Mouse (Mus musculus) forebrain, postnatal 0 days (tissue): Measurements from ENCODE around the gene Ulk4. TPM values are rescaled to one million over a fixed set of nuclear protein-coding genes. Genes with fewer than 3 reads are reported as not detected.

Source experiments
- ATAC-seq: fragments of 200-750 bp; cut with Nextera tagmentation; 2 replicates; pipeline ENCODE4 v1.8.0; 2017; ENCODE audit warnings: mild to moderate bottlenecking, moderate library complexity
- DNase-seq: peaks from one replicate; pipeline ENCODE4 v3.0.0-alpha.2; 2015
- H3K27ac ChIP-seq: fragments of 300-500 bp; sonication (generic); 2 replicates; pipeline ENCODE4 v1.5.1; 2014; ENCODE audit warnings: low read depth, mild to moderate bottlenecking, antibody characterized with exemption, low read length, moderate library complexity, mixed read lengths
- H3K27me3 ChIP-seq: fragments of 300-500 bp; sonication (generic); 2 replicates; pipeline ENCODE4 v1.6.1; 2014; ENCODE audit warnings: mild to moderate bottlenecking, low read length, mixed read lengths; ENCODE audit not compliant: insufficient read depth
- H3K36me3 ChIP-seq: fragments of 300-500 bp; sonication (generic); 2 replicates; pipeline ENCODE4 v1.6.1; 2014; ENCODE audit warnings: mild to moderate bottlenecking, moderate library complexity; ENCODE audit not compliant: insufficient read depth
- H3K4me1 ChIP-seq: fragments of 300-500 bp; sonication (generic); 2 replicates; pipeline ENCODE4 v1.6.1; 2014; ENCODE audit warnings: antibody characterized with exemption; ENCODE audit not compliant: insufficient read depth
- H3K4me2 ChIP-seq: fragments of 300-500 bp; sonication (generic); 2 replicates; pipeline ENCODE4 v1.6.1; 2014; ENCODE audit warnings: low read depth, mild to moderate bottlenecking, moderate library complexity
- H3K4me3 ChIP-seq: fragments of 300-500 bp; sonication (generic); 2 replicates; pipeline ENCODE4 v1.5.1; 2014; ENCODE audit warnings: low read depth, low read length, mixed read lengths
- H3K9ac ChIP-seq: fragments of 300-500 bp; sonication (generic); 2 replicates; pipeline ENCODE4 v1.6.1; 2014; ENCODE audit warnings: mild to moderate bottlenecking
- H3K9me3 ChIP-seq: fragments of 300-500 bp; sonication (generic); 2 replicates; pipeline ENCODE4 v1.6.1; 2016; ENCODE audit warnings: low read length
- CTCF ChIP-seq: sonication (generic); IDR thresholded peaks from 2 replicates; pipeline ENCODE4 v1.5.1; 2016; ENCODE audit warnings: antibody characterized with exemption, control low read depth, low read depth
- WGBS: fragments of 180-500 bp; shearing (Covaris S2); extraction: QIAGEN DNeasy Blood & Tissue Kit; methylation state at CpG from one replicate; pipeline ENCODE4 v1.1.7; 2014; 5-methylcytosine and 5-hydroxymethylcytosine counted together
- polyA plus RNA-seq: library from polyadenylated mRNA; unstranded; fragments of >200 nt; fragmentation: Nextera tagmentation; extraction: Ambion mirVana; gene quantifications from 2 replicates; pipeline ENCODE4 v1.2.1, GENCODE M21; 2015
- total RNA-seq: library from RNA; depleted of rRNA; stranded (reverse); fragments of >200 nt; gene quantifications from 2 replicates; pipeline ENCODE4 v1.2.3, GENCODE M21; 2014

Gene Ulk4
- total and polyA plus RNA-seq, 2 experiments from 2014 or later = 13.3 to 105 TPM

DNA sequence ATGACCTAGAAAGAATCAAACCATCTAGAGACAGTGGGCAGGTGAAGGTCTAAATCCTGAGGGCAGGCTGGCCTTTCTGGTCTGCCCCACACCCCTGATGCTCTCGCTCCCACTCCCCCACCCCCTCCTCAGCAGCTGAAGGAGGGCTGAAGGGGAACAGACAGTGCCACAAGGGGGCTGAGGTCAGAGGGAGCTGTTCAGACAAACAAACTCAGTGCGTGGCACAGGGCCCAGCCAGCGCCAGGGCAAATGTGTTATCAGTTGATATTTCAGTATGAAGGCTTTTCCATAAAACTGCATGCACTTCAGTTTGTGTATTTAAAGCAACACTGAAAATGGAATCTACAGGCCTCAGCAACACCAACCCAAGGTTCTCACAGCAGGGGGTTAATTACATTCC is 128.4 kb downstream of the Ulk4 start:
- 31% methylated on average over 3 of the region's 3 CpGs for WGBS
- H3K4me3 ChIP-seq = no peak overlapping the region
- TF ChIP-seq CTCF = 0 out of 2 replicates have a peak, but pooled peaks have one; percentile 11
- no peaks in the 10 kb centered on the region for H3K27me3 ChIP-seq
- H3K27ac ChIP-seq = no peak overlapping the region
- ATAC-seq (no peak), DNase-seq (no peak)
- H3K36me3 ChIP-seq = no peaks in the 10 kb centered on the region
- no peaks in the 10 kb centered on the region for H3K9me3 ChIP-seq
- H3K9ac ChIP-seq = no peak overlapping the region
- no peaks in the 10 kb centered on the region for H3K4me1 ChIP-seq
- H3K4me2 ChIP-seq = no peak overlapping the region

DNA sequence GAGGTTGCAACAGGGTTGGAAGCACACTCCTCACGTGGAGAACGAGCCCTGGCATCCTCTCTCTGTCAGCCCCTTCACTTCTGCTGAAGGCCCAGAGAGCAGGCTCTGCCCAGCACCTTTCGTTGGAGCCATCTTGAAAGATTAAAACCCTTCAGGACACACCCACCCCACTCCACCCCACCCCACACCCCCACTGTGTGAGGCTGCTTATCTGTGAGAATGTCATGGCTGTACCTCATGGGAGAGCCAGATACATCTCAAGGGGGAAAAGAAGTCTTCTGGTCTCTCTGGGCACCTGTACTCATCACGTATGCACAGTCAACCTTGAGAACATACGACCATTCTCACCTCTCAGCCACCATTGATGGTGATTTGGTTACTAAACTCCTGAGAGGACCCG is 133.8 kb downstream of the Ulk4 start:
- Histone ChIP-seq H3K9ac (no peak overlapping the region), H3K36me3 (no peaks in the 10 kb centered on the region), H3K4me3 (no peak overlapping the region), H3K4me1 (no peaks in the 10 kb centered on the region), H3K9me3 (no peaks in the 10 kb centered on the region), H3K4me2 (no peak overlapping the region), H3K27me3 (no peaks in the 10 kb centered on the region), H3K27ac (no peak overlapping the region)
- 86% methylated on average over 6 of the region's 6 CpGs for WGBS
- no peak for TF ChIP-seq CTCF
- ATAC-seq = no peak
- DNase-seq = no peak

DNA sequence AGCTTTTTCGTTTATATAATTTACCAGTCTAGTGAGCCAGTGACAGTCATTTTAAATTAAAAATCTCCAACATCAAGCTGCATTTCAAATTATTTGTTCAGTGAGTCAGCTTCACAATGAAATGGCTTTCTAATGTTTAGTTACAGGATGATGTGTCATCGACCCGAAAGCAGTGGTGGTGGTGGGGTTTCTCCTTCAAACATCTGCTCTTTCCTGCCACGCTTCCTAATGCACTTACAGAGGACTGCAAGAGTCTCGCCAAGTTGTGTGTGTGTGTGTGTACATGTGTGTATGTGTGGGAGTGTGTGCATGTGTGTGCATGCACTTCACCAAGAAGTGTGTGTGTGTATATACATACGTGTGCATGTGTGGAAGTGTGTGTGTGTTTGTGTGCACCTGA is 144.4 kb downstream of the Ulk4 start:
- WGBS = 77% methylated on average over 6 of the region's 6 CpGs
- H3K4me1 ChIP-seq = no peaks in the 10 kb centered on the region
- no peak overlapping the region for H3K4me3 ChIP-seq
- H3K9me3 ChIP-seq = no peaks in the 10 kb centered on the region
- no peak for DNase-seq
- H3K27me3 ChIP-seq = no peaks in the 10 kb centered on the region
- no peaks in the 10 kb centered on the region for H3K36me3 ChIP-seq
- no peak for TF ChIP-seq CTCF
- H3K4me2 ChIP-seq = no peak overlapping the region
- no peak for ATAC-seq
- H3K9ac ChIP-seq = no peak overlapping the region
- no peak overlapping the region for H3K27ac ChIP-seq

DNA sequence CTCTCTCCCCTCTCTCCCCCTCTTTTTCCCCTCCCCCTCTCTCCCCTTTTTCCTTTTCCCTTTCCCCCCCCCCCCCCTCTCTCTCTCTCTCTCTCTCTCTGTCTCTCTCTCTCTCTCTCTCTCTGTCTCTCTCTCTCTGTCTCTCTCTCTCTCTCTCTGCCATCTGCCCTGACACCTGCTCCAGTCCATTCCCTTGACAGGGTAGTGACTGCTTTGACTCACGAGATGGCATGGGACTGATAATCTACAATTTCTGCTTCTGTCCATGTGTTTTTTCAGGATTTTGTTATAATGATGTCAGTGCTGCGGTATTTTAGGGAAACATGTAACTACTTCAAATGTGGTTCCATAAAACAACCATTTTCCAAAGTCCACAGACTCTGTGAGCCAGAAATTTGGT is 147.5 kb downstream of the Ulk4 start:
- TF ChIP-seq CTCF = no peak
- ATAC-seq (no peak), DNase-seq (no peak)
- no peak overlapping the region for H3K9ac ChIP-seq
- WGBS = 58% methylated on average over 2 of the region's 2 CpGs
- H3K27me3 ChIP-seq = no peaks in the 10 kb centered on the region
- H3K4me2 ChIP-seq = no peak overlapping the region
- H3K27ac ChIP-seq = no peak overlapping the region
- H3K4me1 ChIP-seq = no peaks in the 10 kb centered on the region
- H3K36me3 ChIP-seq = no peaks in the 10 kb centered on the region
- no peak overlapping the region for H3K4me3 ChIP-seq
- no peaks in the 10 kb centered on the region for H3K9me3 ChIP-seq

DNA sequence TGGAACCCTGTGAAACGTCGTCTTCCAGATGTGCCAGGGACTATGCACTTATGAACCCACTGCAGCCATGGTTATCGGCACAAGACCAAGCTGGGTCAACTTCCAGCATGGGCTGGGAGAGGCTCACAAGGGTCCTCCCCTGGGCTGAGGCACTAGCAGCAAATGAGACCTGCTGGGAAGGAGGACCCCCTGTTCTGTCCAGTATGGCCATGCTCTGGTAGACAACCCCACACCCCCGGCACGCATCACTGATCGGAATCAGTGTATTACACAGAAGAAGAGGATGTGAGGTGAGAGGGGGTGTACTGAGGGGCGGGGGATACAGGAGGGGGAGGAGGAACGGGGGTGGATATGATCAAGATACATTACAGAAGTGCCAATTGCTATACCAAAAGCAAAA is 148.1 kb downstream of the Ulk4 start:
- H3K27me3 ChIP-seq = no peaks in the 10 kb centered on the region
- no peak overlapping the region for H3K27ac ChIP-seq
- no peaks in the 10 kb centered on the region for H3K9me3 ChIP-seq
- H3K9ac ChIP-seq = no peak overlapping the region
- H3K4me1 ChIP-seq = no peaks in the 10 kb centered on the region
- no peaks in the 10 kb centered on the region for H3K36me3 ChIP-seq
- 90% methylated on average over 8 of the region's 8 CpGs for WGBS
- no peak for ATAC-seq
- H3K4me2 ChIP-seq = no peak overlapping the region
- H3K4me3 ChIP-seq = no peak overlapping the region
- TF ChIP-seq CTCF = no peak
- DNase-seq = no peak

DNA sequence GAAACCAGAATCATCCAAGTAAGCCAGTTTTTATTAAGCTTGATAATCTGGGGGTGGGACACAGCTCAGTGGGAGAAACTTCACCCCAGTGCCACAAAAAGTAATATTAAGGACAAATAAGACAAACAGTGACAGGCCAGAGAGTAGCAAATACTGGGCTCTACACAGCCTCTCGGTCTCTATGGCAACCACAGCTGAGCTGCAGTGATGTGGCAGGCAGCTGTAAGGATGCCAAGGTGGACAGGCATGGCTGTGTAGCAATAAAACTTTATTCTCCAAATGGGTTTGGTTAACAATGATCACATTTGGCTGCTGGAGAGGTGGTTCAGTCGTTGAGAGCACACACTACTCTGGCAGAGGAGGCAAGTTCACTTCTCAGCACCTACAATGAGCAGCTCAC is 150.0 kb downstream of the Ulk4 start:
- Histone ChIP-seq H3K4me1 (no peaks in the 10 kb centered on the region), H3K4me2 (no peak overlapping the region), H3K4me3 (no peak overlapping the region), H3K9me3 (no peaks in the 10 kb centered on the region), H3K9ac (no peak overlapping the region), H3K36me3 (no peaks in the 10 kb centered on the region), H3K27ac (no peak overlapping the region), H3K27me3 (no peaks in the 10 kb centered on the region)
- TF ChIP-seq CTCF = no peak
- DNase-seq = peak; percentile 64
- peak; percentile 85 for ATAC-seq
- WGBS = 45% methylated on average over 2 of the region's 2 CpGs

DNA sequence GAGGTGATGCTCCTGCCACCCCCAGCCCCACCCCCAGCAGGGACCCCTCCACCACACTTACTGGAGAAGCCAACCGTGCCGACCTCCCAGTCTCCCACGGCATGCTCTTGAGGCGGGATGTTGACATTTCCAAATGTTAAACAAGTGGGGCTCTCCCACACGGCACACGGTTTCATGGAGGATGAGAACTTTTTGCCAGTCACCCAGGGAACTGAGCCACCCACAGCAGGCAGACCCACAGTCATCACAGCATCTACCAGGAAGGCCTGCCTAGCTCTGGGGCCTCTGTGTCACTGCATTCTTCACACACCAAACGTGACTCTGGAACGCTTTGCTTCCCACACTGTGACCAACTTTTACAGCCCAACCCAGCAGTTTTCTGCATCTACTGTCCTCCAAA is 152.3 kb downstream of the Ulk4 start:
- Histone ChIP-seq H3K4me1 (no peaks in the 10 kb centered on the region), H3K27ac (no peak overlapping the region), H3K9me3 (no peaks in the 10 kb centered on the region), H3K36me3 (no peaks in the 10 kb centered on the region), H3K9ac (no peak overlapping the region), H3K4me2 (no peak overlapping the region), H3K27me3 (no peaks in the 10 kb centered on the region), H3K4me3 (no peak overlapping the region)
- ATAC-seq (no peak), DNase-seq (no peak)
- TF ChIP-seq CTCF = no peak
- WGBS = 86% methylated on average over 8 of the region's 8 CpGs

DNA sequence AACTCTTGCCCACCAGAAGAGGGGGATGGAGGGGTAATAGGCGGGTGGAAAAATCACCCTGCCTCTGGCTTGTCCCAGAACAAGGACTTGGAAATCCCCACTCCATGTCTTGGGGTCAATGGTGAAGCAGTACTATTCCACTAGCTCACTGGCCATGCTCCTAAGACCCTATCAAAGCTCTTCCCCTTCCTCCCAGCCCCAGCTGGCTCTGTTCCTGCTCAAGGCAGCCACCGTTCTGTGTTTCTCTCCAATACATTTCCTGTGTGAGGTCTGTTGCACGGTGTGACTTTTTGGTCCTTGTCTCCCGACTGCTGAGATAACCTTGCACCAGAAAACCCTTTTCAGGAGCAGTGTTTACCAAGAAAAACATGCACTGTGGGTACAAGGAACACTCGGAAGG is 155.0 kb downstream of the Ulk4 start:
- Histone ChIP-seq H3K9me3 (no peaks in the 10 kb centered on the region), H3K27ac (no peak overlapping the region), H3K4me2 (no peak overlapping the region), H3K36me3 (no peaks in the 10 kb centered on the region), H3K27me3 (no peaks in the 10 kb centered on the region), H3K4me1 (no peaks in the 10 kb centered on the region), H3K9ac (no peak overlapping the region), H3K4me3 (no peak overlapping the region)
- no peak for TF ChIP-seq CTCF
- WGBS = 69% methylated on average over 5 of the region's 5 CpGs
- ATAC-seq (no peak), DNase-seq (no peak)
